Mouse (Mus musculus): ENCODE measurements around the gene Psmd14.
A peak's percentile ranks its signal among the peaks of the same experiment; 100 is the strongest.

Gene Psmd14

GRCm38 (mm10) chr2:61760044-61760443, 48.5 kb downstream of the Psmd14 start:
- no peak for DNase-seq (ENCODE audit: low spot score)

GRCm38 (mm10) chr2:61764470-61765105, 53.1 kb downstream of the Psmd14 start:
- DNase-seq (ENCODE audit: low spot score): no peak

GRCm38 (mm10) chr2:61765526-61765925, 54.0 kb downstream of the Psmd14 start:
- no peak for DNase-seq (ENCODE audit: low spot score)

- DNase-seq (ENCODE audit: low spot score): no peak
These were observed 69.3 kb downstream of the Psmd14 start for GRCm38 (mm10) chr2:61780794-61781193.

DNA sequence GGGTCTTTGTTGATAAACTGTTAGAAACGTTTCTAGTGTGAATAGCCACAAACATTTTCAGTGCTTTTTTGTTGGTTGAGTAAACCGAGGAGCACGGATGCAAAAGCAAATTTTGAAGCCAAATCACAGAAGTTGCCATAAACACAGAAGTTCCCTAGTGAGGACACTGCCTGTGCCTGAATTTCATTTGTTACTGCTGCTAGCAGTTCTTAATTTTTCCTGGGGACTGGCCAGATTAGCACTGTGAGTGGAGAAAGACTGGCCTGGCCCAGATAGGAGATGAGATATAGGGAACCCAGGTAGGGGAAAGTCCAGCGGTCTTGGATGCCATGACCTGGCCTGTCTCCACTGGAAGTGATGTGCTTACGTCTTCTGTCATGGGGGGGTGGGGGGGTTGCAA, 83.5 kb downstream of the Psmd14 start:
- no peak for DNase-seq (ENCODE audit: low spot score)

DNA sequence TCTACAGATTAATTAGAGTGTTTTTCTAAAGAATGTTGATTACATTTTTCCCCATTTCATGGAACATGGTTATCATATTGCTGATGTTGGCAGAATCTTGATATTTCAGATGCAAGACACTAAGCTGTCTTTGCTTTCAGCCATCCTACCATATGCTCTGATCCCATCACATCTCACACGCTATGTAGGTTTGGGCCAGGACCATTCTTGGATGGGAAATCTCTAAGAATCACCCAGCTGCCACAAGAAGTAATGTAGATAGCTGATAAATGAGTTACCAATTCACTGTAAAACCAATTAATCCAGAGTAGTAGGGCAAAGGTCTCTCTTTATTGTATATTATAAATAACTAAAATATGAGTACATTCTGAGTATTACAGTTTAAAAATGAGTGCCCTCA, 86.6 kb downstream of the Psmd14 start:
- DNase-seq (ENCODE audit: low spot score): no peak

- DNase-seq (ENCODE audit: low spot score): no peak
These were observed 91.3 kb downstream of the Psmd14 start, which contains the start of gene Tbr1 for GRCm38 (mm10) chr2:61802656-61803251. Gene Tbr1 (plus strand): TSS chr2:61802930.

DNA sequence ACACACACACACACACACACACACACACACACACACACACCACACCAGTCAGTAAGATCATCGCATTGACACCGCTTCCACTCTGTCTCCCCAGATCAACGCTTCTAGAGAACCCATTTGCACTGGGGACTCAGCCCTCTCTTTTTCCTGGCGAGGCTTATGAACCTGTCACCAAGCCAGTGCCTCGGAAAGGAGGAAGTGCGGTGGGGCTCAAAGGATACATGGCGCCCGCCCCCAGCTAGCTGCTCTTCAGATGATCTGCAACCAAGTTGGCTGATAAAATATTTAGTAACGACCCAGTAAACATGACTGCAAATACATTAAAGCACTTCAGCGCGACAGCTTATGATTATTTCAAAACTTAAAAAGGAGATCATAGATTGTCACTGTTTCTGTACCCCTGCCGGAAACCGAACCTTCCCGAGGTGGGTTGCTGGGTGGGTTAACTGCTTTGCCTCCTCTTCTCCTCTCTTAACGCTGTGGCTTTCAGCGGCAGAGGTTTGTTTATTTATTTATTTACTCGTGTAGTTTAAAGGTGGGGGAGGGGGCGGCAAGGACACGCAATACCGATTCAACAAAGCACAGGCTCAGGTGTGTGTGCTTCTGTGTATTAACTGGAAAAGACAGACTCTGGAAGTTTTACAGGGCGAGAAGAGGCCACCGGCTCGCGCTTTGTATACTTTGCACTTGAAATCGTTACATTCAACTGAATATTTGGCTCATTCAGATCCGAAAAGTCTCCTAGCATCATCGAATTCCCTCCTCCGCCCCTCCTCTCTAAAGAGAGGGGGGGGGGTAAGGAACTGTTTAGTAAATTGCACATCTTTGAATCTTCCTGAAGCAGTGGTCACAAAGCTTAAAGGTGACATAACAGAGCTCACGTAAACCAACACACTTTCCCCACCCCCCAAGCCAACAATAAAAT, 92.2 kb downstream of the Psmd14 start:
- DNase-seq (ENCODE audit: low spot score): no peak

DNA sequence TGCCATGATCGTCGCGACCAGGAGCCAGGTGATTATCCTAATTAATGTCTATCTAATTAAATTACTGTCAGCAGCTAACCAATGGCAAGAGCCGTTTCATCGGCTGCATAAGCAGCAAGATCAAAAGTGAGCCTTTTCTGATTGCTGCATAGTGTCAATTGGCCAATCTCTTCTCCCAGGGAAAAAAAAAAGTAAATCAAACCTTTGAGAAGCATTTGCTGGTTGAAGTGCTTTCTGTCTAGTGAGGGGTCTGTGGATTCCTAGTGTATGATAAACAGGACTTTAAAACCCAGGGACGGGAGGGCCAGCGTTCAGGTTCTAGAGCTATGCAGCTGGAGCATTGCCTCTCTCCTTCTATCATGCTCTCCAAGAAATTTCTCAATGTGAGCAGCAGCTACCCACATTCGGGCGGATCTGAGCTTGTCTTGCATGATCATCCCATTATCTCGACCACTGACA, 92.9 kb downstream of the Psmd14 start:
- no peak for DNase-seq (ENCODE audit: low spot score)

DNA sequence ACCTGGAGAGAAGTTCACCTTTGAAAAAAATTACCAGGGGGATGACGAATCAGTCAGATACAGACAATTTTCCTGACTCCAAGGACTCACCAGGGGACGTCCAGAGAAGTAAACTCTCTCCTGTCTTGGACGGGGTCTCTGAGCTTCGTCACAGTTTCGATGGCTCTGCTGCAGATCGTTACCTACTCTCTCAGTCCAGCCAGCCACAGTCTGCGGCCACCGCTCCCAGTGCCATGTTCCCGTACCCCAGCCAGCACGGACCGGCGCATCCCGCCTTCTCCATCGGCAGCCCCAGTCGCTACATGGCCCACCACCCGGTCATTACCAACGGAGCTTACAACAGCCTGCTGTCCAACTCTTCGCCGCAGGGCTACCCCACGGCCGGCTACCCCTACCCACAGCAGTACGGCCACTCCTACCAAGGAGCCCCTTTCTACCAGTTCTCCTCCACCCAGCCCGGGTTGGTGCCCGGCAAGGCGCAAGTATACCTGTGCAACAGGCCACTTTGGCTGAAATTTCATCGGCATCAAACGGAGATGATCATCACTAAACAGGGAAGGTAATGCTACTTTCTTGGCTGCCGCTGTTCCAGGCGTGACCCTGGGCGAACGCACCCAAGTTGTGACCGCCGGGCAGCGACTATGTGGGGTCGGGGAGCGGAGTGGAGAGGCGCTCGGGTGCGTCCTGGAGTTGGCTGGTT, 93.5 kb downstream of the Psmd14 start:
- DNase-seq (ENCODE audit: low spot score): no peak

DNA sequence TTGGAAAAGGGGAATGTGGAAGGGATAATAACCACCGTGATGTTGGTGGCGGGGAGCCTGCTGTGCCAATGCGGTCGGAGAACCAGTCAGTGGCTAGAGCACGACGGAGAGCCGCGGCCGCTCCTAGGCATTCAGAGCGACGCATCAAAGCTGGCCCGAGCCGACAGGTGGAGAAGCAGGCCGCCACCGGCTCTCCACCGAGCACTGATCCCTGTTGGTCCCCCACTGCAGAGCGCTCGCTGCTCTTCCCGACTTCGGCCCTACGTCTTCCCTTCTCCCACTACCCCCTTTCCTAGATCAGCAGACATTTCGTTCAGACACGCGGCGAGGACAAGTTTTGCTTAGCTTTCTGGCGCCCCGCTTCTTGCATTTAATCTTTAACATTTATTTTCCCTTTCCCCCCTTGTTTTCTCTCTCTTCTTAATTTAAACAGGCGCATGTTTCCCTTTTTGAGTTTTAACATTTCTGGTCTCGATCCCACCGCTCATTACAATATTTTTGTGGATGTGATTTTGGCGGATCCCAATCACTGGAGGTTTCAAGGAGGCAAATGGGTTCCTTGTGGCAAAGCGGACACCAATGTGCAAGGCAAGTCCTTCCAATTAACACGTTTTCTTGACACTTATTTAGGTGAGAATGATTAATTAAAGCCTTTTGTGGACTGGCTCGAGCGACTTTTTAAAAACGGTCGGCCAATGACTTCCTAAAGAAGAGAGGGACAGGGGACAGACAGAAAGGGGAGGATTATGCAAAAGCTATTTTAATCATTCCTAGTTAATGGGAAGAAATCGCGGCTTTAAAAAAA, 94.2 kb downstream of the Psmd14 start:
- DNase-seq (ENCODE audit: low spot score): no peak

DNA sequence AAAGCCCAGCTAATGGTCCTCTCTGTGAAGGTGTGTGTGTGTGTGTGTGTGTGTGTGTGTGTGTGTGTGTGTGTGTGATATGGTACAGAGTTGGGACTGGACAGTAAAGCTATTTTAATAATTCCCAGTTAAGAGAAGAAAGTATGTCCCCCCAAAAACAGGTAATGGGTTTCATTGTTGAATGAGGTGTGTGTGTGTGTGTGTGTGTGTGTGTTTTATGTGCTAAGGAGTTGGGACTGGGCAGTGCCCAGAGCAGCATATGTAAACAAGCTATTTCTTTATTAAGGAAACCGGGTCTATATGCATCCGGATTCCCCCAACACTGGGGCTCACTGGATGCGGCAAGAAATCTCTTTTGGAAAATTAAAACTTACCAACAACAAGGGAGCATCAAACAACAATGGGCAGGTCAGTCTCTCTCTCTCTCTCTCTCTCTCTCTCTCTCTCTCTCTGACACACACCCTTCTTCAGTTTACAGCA, 94.9 kb downstream of the Psmd14 start:
- no peak for DNase-seq (ENCODE audit: low spot score)

GRCm38 (mm10) chr2:61807151-61807550, 95.7 kb downstream of the Psmd14 start:
- DNase-seq (ENCODE audit: low spot score): no peak

- no peak for DNase-seq (ENCODE audit: low spot score)
These were observed 96.3 kb downstream of the Psmd14 start for GRCm38 (mm10) chr2:61807781-61808180.

- DNase-seq (ENCODE audit: low spot score): no peak
These were observed 97.3 kb downstream of the Psmd14 start for GRCm38 (mm10) chr2:61808776-61809175.

DNA sequence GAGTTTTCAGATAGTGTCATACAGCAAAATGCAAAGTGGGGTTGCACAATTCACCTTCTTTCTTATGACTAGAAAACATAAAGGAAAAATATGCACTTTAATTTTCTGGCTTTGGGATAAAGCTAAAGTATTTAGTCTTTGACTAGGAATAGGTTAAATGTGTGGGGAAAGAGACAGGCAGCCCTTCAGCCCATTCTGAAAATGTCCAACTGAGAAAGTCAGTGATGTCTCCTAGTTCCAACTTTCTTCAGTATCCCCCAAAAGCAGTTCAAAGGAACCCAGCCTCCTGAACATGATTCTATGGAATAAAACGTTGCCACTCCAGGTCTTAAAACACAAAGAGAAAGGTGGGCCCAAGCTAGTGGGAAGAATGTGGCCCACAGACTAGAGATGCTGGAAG, 97.9 kb downstream of the Psmd14 start:
- no peak for DNase-seq (ENCODE audit: low spot score)

GRCm38 (mm10) chr2:61810751-61811150, 99.3 kb downstream of the Psmd14 start:
- no peak for DNase-seq (ENCODE audit: low spot score)

DNA sequence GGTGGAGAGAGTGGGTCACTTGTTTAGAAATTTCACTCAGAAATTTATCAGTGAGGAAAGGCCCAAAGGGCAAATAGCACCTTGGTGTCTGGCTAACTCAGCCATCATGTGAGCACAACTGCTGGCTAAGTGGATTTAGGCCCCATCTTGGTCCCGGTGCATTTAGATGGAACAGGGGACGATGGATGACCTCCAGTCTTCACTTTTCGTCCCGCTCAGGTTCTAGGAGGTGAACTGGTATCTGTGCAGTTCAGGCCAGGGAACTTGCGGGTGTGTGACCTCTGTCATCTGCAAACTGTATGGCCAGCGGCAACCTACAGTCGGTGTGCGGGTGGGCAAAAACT, 99.6 kb downstream of the Psmd14 start:
- DNase-seq (ENCODE audit: low spot score): no peak

DNA sequence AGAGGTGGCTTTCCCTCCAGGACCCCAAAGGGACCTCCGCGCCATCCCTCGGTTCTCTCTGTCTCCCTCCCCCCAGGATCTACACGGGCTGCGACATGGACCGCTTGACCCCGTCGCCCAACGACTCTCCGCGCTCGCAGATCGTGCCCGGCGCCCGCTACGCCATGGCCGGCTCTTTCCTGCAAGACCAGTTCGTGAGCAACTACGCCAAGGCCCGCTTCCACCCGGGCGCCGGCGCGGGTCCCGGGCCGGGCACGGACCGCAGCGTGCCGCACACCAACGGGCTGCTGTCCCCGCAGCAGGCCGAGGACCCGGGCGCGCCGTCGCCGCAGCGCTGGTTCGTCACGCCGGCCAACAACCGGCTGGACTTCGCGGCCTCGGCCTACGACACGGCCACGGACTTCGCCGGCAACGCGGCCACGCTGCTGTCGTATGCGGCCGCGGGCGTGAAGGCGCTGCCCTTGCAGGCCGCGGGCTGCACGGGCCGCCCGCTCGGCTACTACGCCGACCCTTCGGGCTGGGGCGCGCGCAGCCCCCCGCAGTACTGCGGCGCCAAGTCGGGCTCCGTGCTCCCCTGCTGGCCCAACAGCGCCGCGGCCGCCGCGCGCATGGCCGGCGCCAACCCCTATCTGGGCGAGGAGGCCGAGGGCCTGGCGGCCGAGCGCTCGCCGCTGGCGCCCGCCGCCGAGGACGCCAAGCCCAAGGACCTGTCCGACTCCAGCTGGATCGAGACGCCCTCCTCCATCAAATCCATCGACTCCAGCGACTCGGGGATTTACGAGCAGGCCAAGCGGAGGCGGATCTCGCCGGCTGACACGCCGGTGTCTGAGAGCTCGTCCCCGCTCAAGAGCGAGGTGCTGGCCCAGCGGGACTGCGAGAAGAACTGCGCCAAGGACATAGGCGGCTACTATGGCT, 100.3 kb downstream of the Psmd14 start:
- DNase-seq (ENCODE audit: low spot score): peak; percentile 25

DNA sequence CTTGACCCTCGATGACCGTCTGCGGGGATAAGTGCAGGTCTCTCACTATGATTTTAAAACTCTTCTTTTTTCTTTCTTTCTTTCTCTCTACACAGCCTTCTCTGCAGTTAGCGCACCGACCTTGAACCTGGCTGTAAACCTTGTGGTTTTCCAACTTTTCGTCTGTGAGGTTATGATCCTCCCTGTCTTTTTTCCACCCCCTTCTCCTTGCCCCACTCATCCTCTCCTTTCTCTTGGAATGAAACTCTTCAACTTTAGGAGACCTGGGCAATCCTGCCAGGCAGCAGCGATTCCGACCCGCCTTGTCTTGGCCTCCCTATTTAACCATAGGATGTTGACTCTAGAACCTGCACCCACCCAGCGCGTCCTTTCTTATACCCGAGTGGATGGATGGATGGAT, 101.0 kb downstream of the Psmd14 start:
- DNase-seq (ENCODE audit: low spot score): no peak
